Comparison of ENCODE assay signal across 12 mouse cellular contexts in the genomic region with DNA sequence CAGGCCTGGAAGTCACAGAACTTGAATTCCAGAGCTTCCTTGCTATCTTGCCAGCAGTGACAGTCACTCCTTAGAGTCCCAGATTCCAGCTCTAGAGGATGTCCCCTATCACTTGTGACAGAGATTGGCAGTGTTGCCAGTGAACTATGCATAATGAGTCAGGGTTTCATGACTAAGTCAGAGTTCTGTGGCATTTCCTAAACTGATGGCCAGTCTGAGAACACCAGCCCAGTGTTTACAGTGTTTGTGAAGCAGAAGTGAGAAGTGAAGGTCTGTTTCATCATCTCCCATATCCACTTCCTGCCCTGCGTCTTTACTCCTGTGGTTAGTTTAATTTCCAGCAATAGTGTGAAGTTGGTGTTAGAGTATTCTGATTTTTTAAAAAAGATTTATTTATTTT. TPM values are rescaled to one million over a fixed set of nuclear protein-coding genes. Genes with fewer than 3 reads are reported as not detected.
A peak's percentile ranks its signal among the peaks of the same experiment; 100 is the strongest.
DNase-seq lines count a peak whose midpoint lies in the region; ATAC-seq and TF ChIP-seq lines count a peak whose summit lies in the region.
"Had no signal": no experiment of that assay in that cellular context is flagged by ENCODE, and none has a peak within 500 bp of the region (broad histone marks: within the 10 kb centered on the region; RNA-seq: fewer than 3 reads in every experiment).

No protein-coding gene starts in this region.

- H3K4me3 ChIP-seq in neural tube, embryonic 13.5 days, result no peak overlapping the region
- no peak overlapping the region for H3K4me3 ChIP-seq in neural tube, embryonic 15.5 days (replicated peaks)
- H3K4me3 ChIP-seq in forebrain, postnatal 0 days (ENCODE audit: low read depth, low read length), result no peak overlapping the region
- H3K4me3 ChIP-seq in forebrain, embryonic 13.5 days, result no peak overlapping the region

- WGBS in neural tube, embryonic 13.5 days, result 93% methylated on average over 1 of the region's 1 CpGs
- WGBS in neural tube, embryonic 15.5 days, result 93% methylated on average over 1 of the region's 1 CpGs
- WGBS in forebrain, postnatal 0 days, result 93% methylated on average over 1 of the region's 1 CpGs
- WGBS in forebrain, embryonic 13.5 days, result 91% methylated on average over 1 of the region's 1 CpGs

- no peak overlapping the region for H3K4me2 ChIP-seq in neural tube, embryonic 13.5 days
- H3K4me2 ChIP-seq in neural tube, embryonic 15.5 days, result no peak overlapping the region
- no peak overlapping the region for H3K4me2 ChIP-seq in forebrain, postnatal 0 days (ENCODE audit: low read depth)
- H3K4me2 ChIP-seq in forebrain, embryonic 13.5 days, result no peak overlapping the region
- H3K4me2 ChIP-seq: lung, embryonic 14.5 days had no signal

- peak; percentile 73 for DNase-seq in adrenal gland, adult 2 months
- no peak for DNase-seq in adrenal gland, postnatal 25 days
- no peak for DNase-seq in forebrain, postnatal 0 days
- no peak for DNase-seq in testis, postnatal 10 days (ENCODE audit: low spot score)
- DNase-seq: cerebellum, postnatal 10 days; kidney, adult 11 months; lung, embryonic 14.5 days; spleen, adult 18-20 months had no signal

- no peaks in the 10 kb centered on the region for H3K36me3 ChIP-seq in neural tube, embryonic 13.5 days
- H3K36me3 ChIP-seq in neural tube, embryonic 15.5 days, result no peaks in the 10 kb centered on the region
- H3K36me3 ChIP-seq in forebrain, postnatal 0 days (ENCODE audit: insufficient read depth), result no peaks in the 10 kb centered on the region
- H3K36me3 ChIP-seq in forebrain, embryonic 13.5 days (ENCODE audit: poor library complexity, severe bottlenecking), result no peaks in the 10 kb centered on the region

- H3K27ac ChIP-seq in neural tube, embryonic 13.5 days (replicated peaks), result peak overlapping the region; percentile 93
- no peak overlapping the region for H3K27ac ChIP-seq in neural tube, embryonic 15.5 days (replicated peaks)
- H3K27ac ChIP-seq in forebrain, postnatal 0 days (ENCODE audit: low read depth, low read length), result no peak overlapping the region
- H3K27ac ChIP-seq in forebrain, embryonic 13.5 days, result no peak overlapping the region

- no peak for ATAC-seq in neural tube, embryonic 13.5 days (ENCODE audit: low read depth)
- ATAC-seq in neural tube, embryonic 15.5 days (ENCODE audit: low FRiP score), result no peak
- ATAC-seq in inflammation-experienced regulatory T-cells, adult 6 months, result peak; percentile 33
- ATAC-seq in forebrain, postnatal 0 days, result no peak
- no peak for ATAC-seq in forebrain, embryonic 13.5 days

- TF ChIP-seq CTCF in forebrain, postnatal 0 days (IDR thresholded peaks at IDR 0.05; ENCODE audit: low read depth), result no peak

- no peaks in the 10 kb centered on the region for H3K27me3 ChIP-seq in neural tube, embryonic 13.5 days
- H3K27me3 ChIP-seq in neural tube, embryonic 15.5 days (replicated peaks), result no peaks in the 10 kb centered on the region
- no peaks in the 10 kb centered on the region for H3K27me3 ChIP-seq in forebrain, postnatal 0 days (ENCODE audit: insufficient read depth, low read length)
- peaks cover 2% of the 10 kb centered on the region; the same call in 1 of the 2 replicates for H3K27me3 ChIP-seq in forebrain, embryonic 13.5 days

- peaks cover 56% of the 10 kb centered on the region for H3K4me1 ChIP-seq in neural tube, embryonic 13.5 days (replicated peaks)
- H3K4me1 ChIP-seq in neural tube, embryonic 15.5 days, result peaks cover 27% of the 10 kb centered on the region
- H3K4me1 ChIP-seq in forebrain, postnatal 0 days (ENCODE audit: insufficient read depth), result peaks cover 12% of the 10 kb centered on the region; the same call in 1 of the 2 replicates
- H3K4me1 ChIP-seq in forebrain, embryonic 13.5 days, result peaks cover 28% of the 10 kb centered on the region

- no peaks in the 10 kb centered on the region for H3K9me3 ChIP-seq in neural tube, embryonic 13.5 days
- no peaks in the 10 kb centered on the region for H3K9me3 ChIP-seq in neural tube, embryonic 15.5 days (replicated peaks)
- H3K9me3 ChIP-seq in forebrain, postnatal 0 days (ENCODE audit: low read length), result no peaks in the 10 kb centered on the region
- H3K9me3 ChIP-seq in forebrain, embryonic 13.5 days (replicated peaks), result no peaks in the 10 kb centered on the region

- no peak overlapping the region for H3K9ac ChIP-seq in neural tube, embryonic 13.5 days
- H3K9ac ChIP-seq in neural tube, embryonic 15.5 days (replicated peaks), result no peak overlapping the region
- no peak overlapping the region for H3K9ac ChIP-seq in forebrain, postnatal 0 days
- no peak overlapping the region for H3K9ac ChIP-seq in forebrain, embryonic 13.5 days
- H3K9ac ChIP-seq: lung, embryonic 14.5 days had no signal

RNA-seq across cellular contexts. Expression of a gene that starts 7.6 kb away (rescaled TPM):
- total RNA-seq in adrenal gland, adult 2 months (2021), result 10 to 100 TPM in 1 of 2 experiments, 1 to 10 TPM in 1; 8.7 to 10.5 TPM
- polyA plus RNA-seq in adrenal gland, adult 2 months (2012; rRNA removed), result 9.2 and 15.1 TPM in 2 replicates
- total RNA-seq in adrenal gland, postnatal 25 days (2021), result 10.2 and 14.5 TPM in 2 replicates
- polyA plus RNA-seq in neural tube, embryonic 13.5 days (2015; fragmentation: Nextera tagmentation; extraction: Ambion mirVana), result 9.5 and 10.7 TPM in 2 replicates
- polyA plus RNA-seq in neural tube, embryonic 15.5 days (2015; fragmentation: Nextera tagmentation; extraction: Ambion mirVana), result 4.0 and 10.4 TPM in 2 replicates
- polyA plus RNA-seq in inflammation-experienced regulatory T-cells, adult 6 months (2017; shearing (Covaris generic)), result 10 to 100 TPM in 2 of 3 experiments, 1 to 10 TPM in 1; 9.7 to 27.4 (median 25.2) TPM
- 2.5 and 4.2 TPM in 2 replicates for total RNA-seq in forebrain, postnatal 0 days (2014; rRNA removed)
- 3.2 and 3.4 TPM in 2 replicates for polyA plus RNA-seq in forebrain, postnatal 0 days (2015; fragmentation: Nextera tagmentation; extraction: Ambion mirVana)
- 4.4 and 5.2 TPM in 2 replicates for polyA plus RNA-seq in forebrain, embryonic 13.5 days (2015; fragmentation: Nextera tagmentation; extraction: Ambion mirVana)

RNA-seq across cellular contexts. Expression of a gene that starts 22.9 kb away (rescaled TPM):
- total RNA-seq in adrenal gland, adult 2 months (2021), result under 1 TPM; 0.06 to 0.10 TPM
- 0.03 and 0.12 TPM in 2 replicates for polyA plus RNA-seq in adrenal gland, adult 2 months (2012; rRNA removed)
- total RNA-seq in adrenal gland, postnatal 25 days (2021), result not detected in 2 replicates
- polyA plus RNA-seq in neural tube, embryonic 13.5 days (2015; fragmentation: Nextera tagmentation; extraction: Ambion mirVana), result 2.2 and 2.5 TPM in 2 replicates
- 2.1 and 2.3 TPM in 2 replicates for polyA plus RNA-seq in neural tube, embryonic 15.5 days (2015; fragmentation: Nextera tagmentation; extraction: Ambion mirVana)
- under 1 TPM in 2 of 3 experiments, not detected in 1; 0.41 to 0.56 TPM for polyA plus RNA-seq in inflammation-experienced regulatory T-cells, adult 6 months (2017; shearing (Covaris generic))
- total RNA-seq in forebrain, postnatal 0 days (2014; rRNA removed), result 26.1 and 27.6 TPM in 2 replicates
- 2.7 and 3.0 TPM in 2 replicates for polyA plus RNA-seq in forebrain, postnatal 0 days (2015; fragmentation: Nextera tagmentation; extraction: Ambion mirVana)
- polyA plus RNA-seq in forebrain, embryonic 13.5 days (2015; fragmentation: Nextera tagmentation; extraction: Ambion mirVana), result 2.0 and 2.3 TPM in 2 replicates
